Mouse (Mus musculus) forebrain, embryonic 11.5 days (tissue): ENCODE data around the gene Gemin6. TPM values are rescaled to one million over a fixed set of nuclear protein-coding genes. Genes with fewer than 3 reads are reported as not detected.
"Not testable (repeated sequence)": the region's sequence is repeated elsewhere in the genome, so short reads cannot be mapped to it uniquely, and the experiment has no call there.

Source experiments
- ATAC-seq: fragments of 200-750 bp; cut with Nextera tagmentation; replicated peaks from 2 replicates; pipeline ENCODE4 v1.8.0; 2017; ENCODE audit warnings: moderate TSS enrichment; ENCODE audit not compliant: low FRiP score
- DNase-seq: peaks from one replicate; pipeline ENCODE4 v3.0.0-alpha.2; 2017; ENCODE audit warnings: low spot score
- H3K27ac ChIP-seq: fragments of 300-500 bp; sonication (generic); 2 replicates; pipeline ENCODE4 v1.5.1; 2014; ENCODE audit warnings: low read depth, low read length
- H3K27me3 ChIP-seq: fragments of 300-500 bp; sonication (generic); 2 replicates; pipeline ENCODE4 v1.6.1; 2014; ENCODE audit warnings: mild to moderate bottlenecking, low read length, mixed read lengths; ENCODE audit not compliant: control insufficient read depth, insufficient read depth
- H3K36me3 ChIP-seq: fragments of 300-500 bp; sonication (generic); 2 replicates; pipeline ENCODE4 v1.6.1; 2014; ENCODE audit warnings: mild to moderate bottlenecking, low read length, moderate library complexity, mixed read lengths; ENCODE audit not compliant: control insufficient read depth, insufficient read depth
- H3K4me1 ChIP-seq: fragments of 300-500 bp; sonication (generic); replicated peaks from 2 replicates; pipeline ENCODE4 v1.6.1; 2014; ENCODE audit warnings: low read length, mixed read lengths; ENCODE audit not compliant: control insufficient read depth, insufficient read depth
- H3K4me2 ChIP-seq: fragments of 300-500 bp; sonication (generic); 2 replicates; pipeline ENCODE4 v1.6.1; 2014; ENCODE audit warnings: low read depth, mild to moderate bottlenecking, low read length, moderate library complexity, mixed read lengths; ENCODE audit not compliant: severe bottlenecking
- H3K4me3 ChIP-seq: fragments of 300-500 bp; sonication (generic); 2 replicates; pipeline ENCODE4 v1.5.1; 2014; ENCODE audit warnings: low read depth, low read length
- H3K9ac ChIP-seq: fragments of 300-500 bp; sonication (generic); 2 replicates; pipeline ENCODE4 v1.6.1; 2014; ENCODE audit warnings: low read length
- H3K9me3 ChIP-seq: fragments of 300-500 bp; sonication (generic); 2 replicates; pipeline ENCODE4 v1.6.1; 2016; ENCODE audit warnings: low read length, mixed read lengths; ENCODE audit not compliant: control insufficient read depth
- WGBS: fragments of 180-500 bp; shearing (Covaris S2); extraction: QIAGEN DNeasy Blood & Tissue Kit; methylation state at CpG from one replicate; pipeline ENCODE4 v1.1.7; 2014; 5-methylcytosine and 5-hydroxymethylcytosine counted together
- polyA plus RNA-seq: library from polyadenylated mRNA; unstranded; fragments of >200 nt; fragmentation: Nextera tagmentation; extraction: Ambion mirVana; gene quantifications from 2 replicates; pipeline ENCODE4 v1.2.1, GENCODE M21; 2014

The Gemin6 gene
- polyA plus RNA-seq, 1 experiment from 2014 or later: 53.9 TPM

GRCm38 (mm10) chr17:80221890-80222628 is 2.2 kb upstream of the Gemin6 start:
- Histone ChIP-seq H3K4me3 (no peak overlapping the region), H3K27ac (no peak overlapping the region), H3K27me3 (no peaks in the 10 kb centered on the region), H3K36me3 (no peaks in the 10 kb centered on the region), H3K4me2 (no peak overlapping the region), H3K4me1 (no peaks in the 10 kb centered on the region), H3K9me3 (no peaks in the 10 kb centered on the region), H3K9ac (no peak overlapping the region)
- DNase-seq: no peak
- ATAC-seq: no peak
- 66% methylated on average over 3 of the region's 3 CpGs for WGBS

GRCm38 (mm10) chr17:80223829-80224228 is 412 bp upstream of the Gemin6 start:
- Histone ChIP-seq H3K9ac (peak overlapping the region; percentile 72), H3K4me3 (peak overlapping the region; percentile 48), H3K9me3 (no peaks in the 10 kb centered on the region), H3K27me3 (no peaks in the 10 kb centered on the region), H3K36me3 (no peaks in the 10 kb centered on the region), H3K27ac (no peak overlapping the region), H3K4me1 (no peaks in the 10 kb centered on the region), H3K4me2 (peak overlapping the region; percentile 51)
- WGBS: 13% methylated on average over 9 of the region's 9 CpGs
- DNase-seq (no peak), ATAC-seq (peak; percentile 38; the same call in 1 of the 2 replicates)

GRCm38 (mm10) chr17:80225142-80225541 is 901 bp downstream of the Gemin6 start:
- H3K4me1 ChIP-seq, H3K27ac ChIP-seq, H3K9me3 ChIP-seq, ATAC-seq, H3K36me3 ChIP-seq, DNase-seq, H3K27me3 ChIP-seq: not testable (repeated sequence)
- Histone ChIP-seq H3K4me3 (peak overlapping the region; percentile 48), H3K9ac (peak overlapping the region; percentile 72), H3K4me2 (peak overlapping the region; percentile 51)
- WGBS: 51% methylated on average over 4 of the region's 5 CpGs

GRCm38 (mm10) chr17:80229396-80229795 is 5.2 kb downstream of the Gemin6 start:
- Histone ChIP-seq H3K4me2 (no peak overlapping the region), H3K27me3 (no peaks in the 10 kb centered on the region), H3K4me3 (no peak overlapping the region), H3K36me3 (no peaks in the 10 kb centered on the region), H3K27ac (no peak overlapping the region), H3K4me1 (no peaks in the 10 kb centered on the region), H3K9me3 (no peaks in the 10 kb centered on the region), H3K9ac (no peak overlapping the region)
- DNase-seq (no peak), ATAC-seq (no peak)
- 90% methylated on average over 2 of the region's 2 CpGs for WGBS

DNA sequence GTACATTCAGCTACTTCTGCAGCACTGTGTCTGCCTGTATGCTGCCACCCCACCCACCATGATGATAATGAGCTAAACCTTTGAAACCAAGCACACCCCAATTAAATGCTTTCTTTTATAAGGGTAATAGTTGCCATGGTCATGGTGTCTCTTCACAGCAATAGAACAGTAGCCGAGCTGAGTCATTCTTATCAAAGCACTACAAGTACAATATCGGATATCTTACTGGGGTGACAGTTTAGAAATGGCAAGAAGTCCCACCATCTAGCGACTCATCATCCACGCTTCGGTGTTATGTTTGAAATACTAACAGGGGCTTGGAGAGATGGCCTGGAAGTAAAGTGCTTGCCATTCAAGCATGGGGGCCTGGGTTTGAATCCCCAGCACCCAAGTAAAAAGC is 9.6 kb downstream of the Gemin6 start:
- ATAC-seq (no peak), DNase-seq (no peak)
- H3K36me3 ChIP-seq: no peaks in the 10 kb centered on the region
- H3K4me1 ChIP-seq: no peaks in the 10 kb centered on the region
- H3K27ac ChIP-seq: no peak overlapping the region
- no peak overlapping the region for H3K9ac ChIP-seq
- no peaks in the 10 kb centered on the region for H3K27me3 ChIP-seq
- WGBS: 95% methylated on average over 5 of the region's 5 CpGs
- no peaks in the 10 kb centered on the region for H3K9me3 ChIP-seq
- no peak overlapping the region for H3K4me2 ChIP-seq
- H3K4me3 ChIP-seq: no peak overlapping the region

- ATAC-seq: no peak
- no peaks in the 10 kb centered on the region for H3K27me3 ChIP-seq
- H3K27ac ChIP-seq: no peak overlapping the region
- H3K4me2 ChIP-seq: no peak overlapping the region
- no peak overlapping the region for H3K9ac ChIP-seq
- H3K4me1 ChIP-seq: no peaks in the 10 kb centered on the region
- no peaks in the 10 kb centered on the region for H3K9me3 ChIP-seq
- H3K4me3 ChIP-seq: no peak overlapping the region
- no peaks in the 10 kb centered on the region for H3K36me3 ChIP-seq
- DNase-seq: no peak
- 93% methylated on average over 7 of the region's 7 CpGs for WGBS
These were observed 10.1 kb downstream of the Gemin6 start for GRCm38 (mm10) chr17:80234376-80234775.

DNA sequence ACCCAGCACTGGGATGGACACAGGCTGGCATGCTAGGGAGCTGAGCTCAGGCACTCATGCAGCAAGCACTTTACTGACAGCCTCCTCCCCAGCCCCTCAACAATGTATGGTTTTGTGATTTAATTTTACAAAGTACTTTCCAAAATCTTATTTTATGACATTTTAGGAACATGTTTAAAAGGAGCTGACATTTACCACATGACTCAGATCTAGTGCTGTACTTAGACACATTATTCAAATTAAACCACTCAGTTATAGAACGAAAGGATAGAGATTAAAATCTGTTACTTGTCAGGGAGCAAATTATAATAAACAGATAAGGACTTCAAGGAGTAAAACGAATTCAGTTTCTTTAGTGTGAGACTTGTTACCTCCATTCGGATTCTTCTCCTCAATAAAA is 11.2 kb downstream of the Gemin6 start:
- H3K9me3 ChIP-seq: no peaks in the 10 kb centered on the region
- H3K4me2 ChIP-seq: no peak overlapping the region
- WGBS: 92% methylated on average over 3 of the region's 3 CpGs
- no peak for DNase-seq
- no peak overlapping the region for H3K9ac ChIP-seq
- ATAC-seq: no peak
- H3K4me1 ChIP-seq: no peaks in the 10 kb centered on the region
- no peak overlapping the region for H3K4me3 ChIP-seq
- peaks cover 2% of the 10 kb centered on the region; the same call in 1 of the 2 replicates for H3K36me3 ChIP-seq
- H3K27ac ChIP-seq: no peak overlapping the region
- H3K27me3 ChIP-seq: no peaks in the 10 kb centered on the region

GRCm38 (mm10) chr17:80236805-80237204 is 12.6 kb downstream of the Gemin6 start:
- H3K9ac ChIP-seq: no peak overlapping the region

GRCm38 (mm10) chr17:80237475-80237874 is 13.2 kb downstream of the Gemin6 start:
- H3K4me1 ChIP-seq: no peaks in the 10 kb centered on the region
- no peak overlapping the region for H3K27ac ChIP-seq
- H3K9me3 ChIP-seq: no peaks in the 10 kb centered on the region
- no peak overlapping the region for H3K9ac ChIP-seq
- no peak overlapping the region for H3K4me3 ChIP-seq
- H3K27me3 ChIP-seq: no peaks in the 10 kb centered on the region
- 90% methylated on average over 5 of the region's 5 CpGs for WGBS
- no peak for DNase-seq
- ATAC-seq: no peak
- H3K4me2 ChIP-seq: no peak overlapping the region
- H3K36me3 ChIP-seq: peaks cover 6% of the 10 kb centered on the region; the same call in 1 of the 2 replicates

More at GRCm38 (mm10) chr17:80236805-80237204, 12.6 kb downstream of the Gemin6 start:
- Histone ChIP-seq H3K27me3 (no peaks in the 10 kb centered on the region), H3K9me3 (no peaks in the 10 kb centered on the region), H3K4me2 (no peak overlapping the region), H3K4me3 (no peak overlapping the region), H3K36me3 (peaks cover 6% of the 10 kb centered on the region; the same call in 1 of the 2 replicates), H3K4me1 (no peaks in the 10 kb centered on the region), H3K27ac (no peak overlapping the region)
- 93% methylated on average over 3 of the region's 3 CpGs for WGBS
- DNase-seq: no peak
- ATAC-seq: no peak
